Mouse (Mus musculus): ENCODE results near the gene Gm37240.

DNA sequence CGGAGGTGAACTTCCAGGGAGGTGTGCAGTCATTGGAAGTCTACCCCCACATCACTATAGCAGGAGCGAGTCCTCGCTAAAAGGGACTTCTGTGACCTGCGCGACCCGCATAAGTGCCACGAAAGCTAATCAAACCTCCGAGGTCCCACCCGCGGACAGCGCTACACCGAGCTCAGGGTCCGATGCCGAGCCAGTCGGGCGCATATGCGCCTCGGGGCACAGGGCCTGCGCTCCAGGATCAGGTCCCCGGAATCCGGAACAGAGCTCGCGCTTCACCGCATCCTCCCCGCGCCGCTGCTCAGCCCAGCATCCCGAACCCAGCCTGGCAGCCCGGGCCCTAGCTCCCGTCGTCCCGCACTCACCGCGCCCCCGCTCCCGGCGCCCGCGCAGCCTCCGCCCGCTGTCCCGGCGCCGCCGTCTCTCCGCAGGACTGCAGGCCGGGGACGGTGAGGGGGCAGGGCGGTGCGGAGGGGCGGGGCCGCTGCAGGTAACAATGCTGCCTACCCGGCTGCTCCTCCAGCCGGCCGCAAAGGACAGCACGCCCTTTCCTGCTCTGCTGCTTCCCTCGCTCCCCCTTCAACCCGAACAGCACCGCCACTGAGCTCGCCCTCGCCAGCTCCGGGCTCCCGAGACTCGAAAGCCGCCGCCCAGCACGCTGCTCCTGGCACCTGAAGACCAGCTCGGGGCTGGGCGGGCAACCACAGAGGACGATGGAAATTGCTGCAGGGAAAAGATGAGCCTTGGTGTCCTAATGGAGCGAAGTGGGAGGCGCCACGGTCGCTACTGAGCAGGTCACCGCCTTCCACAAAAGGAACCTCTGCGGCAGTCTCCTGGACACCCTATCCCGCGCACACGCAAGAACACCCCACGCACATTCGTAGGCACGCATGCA is 1407.1 kb downstream of the Gm37240 start, which contains the start of gene Fhdc1:
- no peak for TF ChIP-seq HCFC1 (IDR thresholded peaks at IDR 0.05; ENCODE audit: borderline replicate concordance, insufficient read depth, low read length)
- TF ChIP-seq ZNF384 (IDR thresholded peaks at IDR 0.05; ENCODE audit: low read depth, low read length) = no peak
- TF ChIP-seq ZC3H11A (IDR thresholded peaks at IDR 0.05; ENCODE audit: borderline replicate concordance, low read depth, low read length) = no peak

Data from ES-E14 (cell line).